Mouse (Mus musculus) liver, embryonic 14.5 days (tissue): ENCODE measurements around the gene Rgs19. TPM values are rescaled to one million over a fixed set of nuclear protein-coding genes. Genes with fewer than 3 reads are reported as not detected.

Experiments used
- ATAC-seq: fragments of 200-750 bp; cut with Nextera tagmentation; 2 replicates; pipeline ENCODE4 v1.8.0; 2017; ENCODE audit warnings: moderate number of reproducible peaks, mild to moderate bottlenecking, moderate library complexity; ENCODE audit not compliant: insufficient read depth
- DNase-seq, 3 experiments: peaks; one replicate each; pipeline ENCODE4 v3.0.0-alpha.2; 2012 to 2013; ENCODE audit warnings: low read depth in 3 of 3, low spot score in 3 of 3
- H3K27ac ChIP-seq: fragments of 300-500 bp; sonication (generic); 2 replicates; pipeline ENCODE4 v1.5.1; 2014; ENCODE audit warnings: moderate library complexity, mild to moderate bottlenecking, control low read depth, inconsistent platforms
- H3K27me3 ChIP-seq: fragments of 300-500 bp; sonication (generic); 2 replicates; pipeline ENCODE4 v1.6.1; 2014; ENCODE audit warnings: mild to moderate bottlenecking, low read length, moderate library complexity; ENCODE audit not compliant: control insufficient read depth, insufficient read depth
- H3K36me3 ChIP-seq: fragments of 300-500 bp; sonication (generic); replicated peaks from 2 replicates; pipeline ENCODE4 v1.6.1; 2014; ENCODE audit warnings: low read depth; ENCODE audit not compliant: control insufficient read depth, insufficient read depth
- H3K4me1 ChIP-seq, 2 experiments: fragments of 200-500 bp in 1 of 2; fragments of 300-500 bp in 1 of 2; sonication (generic) in 1 of 2; replicated peaks; 2 replicates each; pipeline ENCODE4 v1.6.1; 2012 to 2014; ENCODE audit warnings: antibody characterized with exemption in 1 of 2, inconsistent platforms in 1 of 2, low read length in 1 of 2; ENCODE audit not compliant: control insufficient read depth in 2 of 2, insufficient read depth in 2 of 2
- H3K4me2 ChIP-seq: fragments of 300-500 bp; sonication (generic); 2 replicates; pipeline ENCODE4 v1.6.1; 2014; ENCODE audit warnings: low read depth, mild to moderate bottlenecking, control low read depth, moderate library complexity
- H3K4me3 ChIP-seq, 2 experiments: fragments of 200-500 bp in 1 of 2; fragments of 300-500 bp in 1 of 2; sonication (generic) in 1 of 2; 2 replicates each; pipeline ENCODE4 v1.5.1; 2012 to 2014; ENCODE audit warnings: low read depth in 2 of 2, low read length in 2 of 2, mild to moderate bottlenecking in 2 of 2, control low read depth in 1 of 2, inconsistent platforms in 1 of 2, moderate library complexity in 1 of 2; ENCODE audit not compliant: insufficient read depth in 1 of 2
- H3K9ac ChIP-seq: fragments of 300-500 bp; sonication (generic); replicated peaks from 2 replicates; pipeline ENCODE4 v1.6.1; 2014; ENCODE audit warnings: mild to moderate bottlenecking, control low read depth, moderate library complexity
- H3K9me3 ChIP-seq: fragments of 300-500 bp; sonication (generic); 2 replicates; pipeline ENCODE4 v1.6.1; 2016; ENCODE audit warnings: low read length, mixed read lengths; ENCODE audit not compliant: control insufficient read depth
- CTCF ChIP-seq: IDR thresholded peaks from 2 replicates; pipeline ENCODE4 v1.5.1; 2016; ENCODE audit warnings: antibody characterized with exemption, low read depth, control low read depth
- EP300 ChIP-seq: IDR thresholded peaks from 2 replicates; pipeline ENCODE4 v1.6.1; 2016; ENCODE audit warnings: antibody characterized with exemption, low read depth
- WGBS: fragments of 180-500 bp; shearing (Covaris S2); extraction: QIAGEN DNeasy Blood & Tissue Kit; methylation state at CpG from one replicate; pipeline ENCODE4 v1.1.7; 2014; ENCODE audit not compliant: insufficient replicate concordance; 5-methylcytosine and 5-hydroxymethylcytosine counted together
- polyA plus RNA-seq, 2 experiments: library from polyadenylated mRNA; depleted of rRNA in 1 of 2; stranded (reverse) in 1 of 2; unstranded in 1 of 2; fragments of >200 nt; fragmentation: Nextera tagmentation in 1 of 2; extraction: Ambion mirVana in 1 of 2; gene quantifications; 2 replicates each; pipeline versions ENCODE4 v1.2.1 to v1.2.3; 2012 to 2014

Rgs19 gene
- polyA plus RNA-seq (2012; rRNA removed) = 19.0 and 20.6 TPM in 2 replicates
- 15.8 and 21.0 TPM in 2 replicates for polyA plus RNA-seq (2014; fragmentation: Nextera tagmentation; extraction: Ambion mirVana)

- WGBS = under 1% methylated on average over 72 of the region's 75 CpGs
- H3K4me1 ChIP-seq = peaks cover 0 to 3% of the 10 kb centered on the region in 2 experiments; a peak in 2 of 4 replicates
- DNase-seq (peak in 1 of 3 experiments; percentile 33), ATAC-seq (peak; percentile 73)
- peak within 1 kb of the TSS; percentile 71 for H3K4me2 ChIP-seq
- H3K27me3 ChIP-seq = no peaks in the 10 kb centered on the region; the same call in 1 of the 2 replicates
- no peaks in the 10 kb centered on the region for H3K36me3 ChIP-seq
- no peak for TF ChIP-seq EP300
- TF ChIP-seq CTCF = no peak
- no peak within 1 kb of the TSS for H3K27ac ChIP-seq
- peak within 1 kb of the TSS; percentile 51 to 53 for H3K4me3 ChIP-seq
- peak within 1 kb of the TSS; percentile 40; the same call in 1 of the 2 replicates for H3K9ac ChIP-seq
- H3K9me3 ChIP-seq = no peaks in the 10 kb centered on the region
Observed at GRCm38 (mm10) chr2:181693339-181694280, at the start of gene Rgs19. Gene Rgs19 (minus strand): TSS chr2:181693977.

GRCm38 (mm10) chr2:181730051-181730450 is 36.3 kb upstream of the Rgs19 start:
- no peak overlapping the region for H3K4me2 ChIP-seq
- H3K9ac ChIP-seq = no peak overlapping the region
- no peaks in the 10 kb centered on the region for H3K27me3 ChIP-seq
- no peak overlapping the region for H3K4me3 ChIP-seq
- no peaks in the 10 kb centered on the region for H3K36me3 ChIP-seq
- H3K27ac ChIP-seq = no peak overlapping the region
- H3K4me1 ChIP-seq = no peaks in the 10 kb centered on the region
- TF ChIP-seq CTCF (no peak), EP300 (no peak)
- DNase-seq (no peak), ATAC-seq (no peak)
- H3K9me3 ChIP-seq = no peaks in the 10 kb centered on the region
- WGBS = 38% methylated on average over 3 of the region's 3 CpGs

DNA sequence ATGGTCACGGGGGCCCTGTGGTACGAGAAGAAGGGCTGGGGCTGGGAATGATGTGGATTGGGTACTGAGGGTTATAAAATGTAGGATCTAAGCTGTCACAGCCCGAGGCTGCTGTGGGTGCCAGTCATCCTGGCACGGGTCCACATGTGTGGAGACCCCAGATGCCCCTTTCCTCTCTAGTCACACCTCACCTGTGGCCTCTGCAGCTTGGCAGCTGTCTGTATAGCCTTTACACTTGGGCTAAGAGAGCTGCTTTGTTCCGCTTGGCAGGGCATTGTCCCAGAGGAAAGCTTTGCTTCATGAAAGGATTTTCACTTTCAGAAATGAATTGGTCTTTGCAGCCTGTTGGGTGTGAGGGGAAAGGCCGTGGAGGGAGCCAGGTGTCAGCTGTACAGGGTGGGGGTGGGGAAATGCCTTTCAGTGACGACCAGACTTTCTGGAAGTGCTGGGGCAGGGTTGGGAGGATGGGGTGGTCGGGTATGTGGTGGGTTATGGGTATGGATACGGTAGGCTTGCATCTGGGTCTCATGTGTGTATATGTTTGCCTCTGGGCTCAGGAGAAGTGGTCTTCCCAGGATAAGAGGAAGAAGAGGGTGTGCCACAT is 34.0 kb upstream of the Rgs19 start:
- Histone ChIP-seq H3K9me3 (no peaks in the 10 kb centered on the region), H3K27me3 (no peaks in the 10 kb centered on the region), H3K9ac (no peak overlapping the region), H3K4me1 (no peaks in the 10 kb centered on the region), H3K4me3 (no peak overlapping the region), H3K27ac (no peak overlapping the region), H3K36me3 (no peaks in the 10 kb centered on the region), H3K4me2 (no peak overlapping the region)
- TF ChIP-seq EP300 (no peak), CTCF (no peak)
- ATAC-seq = no peak
- 37% methylated on average over 9 of the region's 9 CpGs for WGBS
- DNase-seq = no peak

GRCm38 (mm10) chr2:181722213-181722612 is 28.4 kb upstream of the Rgs19 start:
- no peaks in the 10 kb centered on the region for H3K36me3 ChIP-seq
- H3K4me1 ChIP-seq = no peaks in the 10 kb centered on the region
- no peak overlapping the region for H3K4me2 ChIP-seq
- no peaks in the 10 kb centered on the region for H3K27me3 ChIP-seq
- no peak overlapping the region for H3K9ac ChIP-seq
- no peak for DNase-seq
- no peak overlapping the region for H3K4me3 ChIP-seq
- H3K9me3 ChIP-seq = no peaks in the 10 kb centered on the region
- H3K27ac ChIP-seq = no peak overlapping the region
- TF ChIP-seq EP300 (no peak), CTCF (peak; percentile 70)
- no peak for ATAC-seq
- 7% methylated on average over 3 of the region's 3 CpGs for WGBS

DNA sequence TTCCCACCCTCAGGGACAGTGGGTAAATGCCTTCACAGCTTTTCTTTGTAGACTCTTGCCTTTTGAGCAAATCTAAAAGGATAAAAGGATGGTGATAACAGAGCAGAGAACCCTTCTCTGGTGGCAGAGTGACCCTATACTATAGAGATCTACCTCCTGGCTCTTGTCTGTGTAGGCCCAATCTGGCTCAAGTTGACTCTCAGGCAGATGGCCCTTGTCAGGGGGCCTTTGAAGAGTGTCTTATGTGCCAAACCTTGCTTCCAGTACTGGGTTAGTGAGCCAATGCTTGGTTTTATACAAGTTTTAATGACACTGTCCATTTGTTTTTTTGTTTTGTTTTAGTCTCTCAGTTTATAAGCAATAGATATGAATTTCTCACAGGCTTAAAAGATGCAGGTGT is 27.4 kb upstream of the Rgs19 start:
- no peak for DNase-seq
- Histone ChIP-seq H3K36me3 (no peaks in the 10 kb centered on the region), H3K9ac (no peak overlapping the region), H3K27me3 (no peaks in the 10 kb centered on the region), H3K9me3 (no peaks in the 10 kb centered on the region), H3K27ac (no peak overlapping the region), H3K4me1 (no peaks in the 10 kb centered on the region), H3K4me2 (no peak overlapping the region), H3K4me3 (no peak overlapping the region)
- TF ChIP-seq EP300 (no peak), CTCF (no peak)
- ATAC-seq = no peak
